Mouse (Mus musculus): ENCODE results near the gene Zfp217.

- TF ChIP-seq CTCF (IDR thresholded peaks at IDR 0.05; ENCODE audit: low read depth) (no peak), EP300 (IDR thresholded peaks at IDR 0.05; ENCODE audit: low read depth) (no peak)
Measured at GRCm38 (mm10) chr2:170183851-170184174, 35.9 kb upstream of the Zfp217 start.
